Comparison of ENCODE assay signal across 19 mouse cellular contexts in the genomic region with DNA sequence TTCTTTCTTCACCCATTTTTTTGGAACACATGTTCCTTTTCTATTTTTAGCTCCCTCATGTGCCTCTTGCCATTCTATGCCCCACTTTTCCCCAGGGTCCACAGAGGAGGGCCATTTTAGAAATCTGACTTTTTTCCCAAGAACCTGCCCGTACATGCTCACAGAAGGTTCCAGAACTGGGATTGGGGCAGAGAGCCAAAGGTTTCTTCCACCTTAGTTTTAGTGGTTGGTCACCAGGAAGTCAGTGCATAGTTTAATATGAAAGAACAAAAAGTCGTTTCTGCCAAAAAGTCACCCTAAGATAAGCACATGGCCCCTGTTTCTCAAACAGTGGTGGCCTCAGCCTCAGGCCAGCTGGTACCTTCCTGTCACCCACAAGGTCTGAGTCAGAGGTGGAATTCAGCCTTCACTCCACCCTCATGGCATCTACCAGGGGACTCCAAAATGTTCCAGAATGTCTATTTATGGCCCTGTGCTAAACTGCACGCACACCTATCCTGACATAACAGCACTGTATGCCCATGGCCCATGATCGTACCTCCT. TPM values are rescaled to one million over a fixed set of nuclear protein-coding genes. Genes with fewer than 3 reads are reported as not detected.
DNase-seq lines count a peak whose midpoint lies in the region; TF ChIP-seq lines count a peak whose summit lies in the region.
"Had no signal": no experiment of that assay in that cellular context is flagged by ENCODE, and none has a peak within 500 bp of the region (broad histone marks: within the 10 kb centered on the region; RNA-seq: fewer than 3 reads in every experiment).

No protein-coding gene starts in this region.

- 50% methylated on average over 4 of the region's 4 CpGs for WGBS in heart, adult 2 months
- 86% methylated on average over 4 of the region's 4 CpGs for WGBS in limb, embryonic 10.5 days

- DNase-seq in adrenal gland, postnatal 14 days = peak; percentile 34
- DNase-seq in adrenal gland, adult 8-10 months = no peak
- peak in 1 of 2 experiments; percentile 21 for DNase-seq in heart, adult 2 months
- no peak for DNase-seq in heart, postnatal 4 days
- peak; percentile 36 for DNase-seq in 3T3-L1 (ENCODE audit: low read depth, low spot score)
- DNase-seq in adipocyte (ENCODE audit: low spot score) = peak; percentile 61
- DNase-seq in limb, embryonic 10.5 days (ENCODE audit: low spot score) = no peak
- no peak for DNase-seq in layer of hippocampus, adult 8-10 months (ENCODE audit: low spot score in 2 of 2)
- DNase-seq: adrenal gland, adult 2 months; cerebellum, adult 18-20 months; cerebellum, adult 9-11 months; cerebellum, postnatal 36 days; gastrocnemius, postnatal 25 days had no signal

- no peaks in the 10 kb centered on the region for H3K27me3 ChIP-seq in heart, adult 2 months (ENCODE audit: control insufficient read depth, insufficient read depth, low read length)
- no peaks in the 10 kb centered on the region for H3K27me3 ChIP-seq in limb, embryonic 10.5 days (ENCODE audit: low read depth, poor library complexity, severe bottlenecking)
- H3K27me3 ChIP-seq: embryonic facial prominence, embryonic 13.5 days; forebrain, embryonic 12.5 days; heart, embryonic 15.5 days; hindbrain, embryonic 12.5 days had no signal

- no peak overlapping the region for H3K4me3 ChIP-seq in heart, adult 2 months
- no peak overlapping the region for H3K4me3 ChIP-seq in limb, embryonic 10.5 days
- H3K4me3 ChIP-seq: embryonic facial prominence, embryonic 13.5 days; forebrain, embryonic 12.5 days; heart, embryonic 10.5 days; heart, embryonic 15.5 days; hindbrain, embryonic 12.5 days had no signal

- intact Hi-C loops in heart, adult 2 months (cut with DNase I) = no loop called here

- TF ChIP-seq CTCF in heart, adult 2 months (IDR thresholded peaks at IDR 0.05) = no peak

- H3K4me1 ChIP-seq in heart, adult 2 months (ENCODE audit: control insufficient read depth, insufficient read depth, low read length) = peaks cover 17% of the 10 kb centered on the region
- peaks cover 9% of the 10 kb centered on the region for H3K4me1 ChIP-seq in limb, embryonic 10.5 days
- H3K4me1 ChIP-seq: forebrain, embryonic 12.5 days; hindbrain, embryonic 12.5 days had no signal

- H3K79me2 ChIP-seq in heart, adult 2 months (replicated peaks; ENCODE audit: control insufficient read depth, insufficient read depth, low read length) = no peaks in the 10 kb centered on the region

- TF ChIP-seq POLR2A in heart, adult 2 months (IDR thresholded peaks at IDR 0.05; ENCODE audit: insufficient read depth, low read depth, low read length) = no peak

- H3K9ac ChIP-seq in heart, adult 2 months (ENCODE audit: low read depth, low read length) = no peak overlapping the region
- H3K9ac ChIP-seq: embryonic facial prominence, embryonic 13.5 days; forebrain, embryonic 12.5 days; heart, embryonic 15.5 days; hindbrain, embryonic 12.5 days had no signal

- peak overlapping the region; percentile 50 for H3K27ac ChIP-seq in heart, adult 2 months
- H3K27ac ChIP-seq in limb, embryonic 10.5 days = no peak overlapping the region
- H3K27ac ChIP-seq: embryonic facial prominence, embryonic 13.5 days; forebrain, embryonic 12.5 days; heart, embryonic 15.5 days; hindbrain, embryonic 12.5 days had no signal

- TF ChIP-seq EP300 in heart, adult 2 months (IDR thresholded peaks at IDR 0.05; ENCODE audit: insufficient read depth, low read depth, low read length) = no peak

- peaks cover 18% of the 10 kb centered on the region for H3K36me3 ChIP-seq in heart, adult 2 months (ENCODE audit: control insufficient read depth, insufficient read depth, low read length)
- H3K36me3 ChIP-seq in limb, embryonic 10.5 days = peaks cover 85% of the 10 kb centered on the region
- H3K36me3 ChIP-seq: forebrain, embryonic 12.5 days; G1E; hindbrain, embryonic 12.5 days had no signal

- H3K9me3 ChIP-seq in limb, embryonic 10.5 days (replicated peaks) = no peaks in the 10 kb centered on the region
- H3K9me3 ChIP-seq: embryonic facial prominence, embryonic 13.5 days; forebrain, embryonic 12.5 days; G1E; heart, embryonic 10.5 days; heart, embryonic 15.5 days; hindbrain, embryonic 12.5 days had no signal

RNA-seq across cellular contexts. Expression of gene Mertk, which starts 56.5 kb away (rescaled TPM):
- 11.7 and 14.0 TPM in 2 replicates for total RNA-seq in adrenal gland, postnatal 14 days (2021)
- 10 to 100 TPM in 3 of 4 experiments, 1 to 10 TPM in 1; 9.6 to 19.3 (median 12.6) TPM for total RNA-seq in adrenal gland, adult 8-10 months (2022)
- total RNA-seq in heart, adult 2 months (2021) = 1 to 10 TPM; 4.0 to 6.5 TPM
- polyA plus RNA-seq in heart, adult 2 months (2012; rRNA removed) = 2.5 and 3.3 TPM in 2 replicates
- total RNA-seq in heart, postnatal 4 days (2021) = 1 to 10 TPM; 4.1 to 4.4 TPM
- 14.5 and 22.3 TPM in 2 replicates for polyA plus RNA-seq in limb, embryonic 10.5 days (2016; fragmentation: Nextera tagmentation; extraction: Ambion mirVana)
- total RNA-seq in layer of hippocampus, adult 8-10 months (2022) = 10 to 100 TPM; 33.7 to 40.4 (median 36.1) TPM
- polyA plus RNA-seq: G1E had no signal

Comparison
In these comparisons a context has a peak if more than half of its experiments do, and no peak if none do; other contexts are left out.
1. DNase-seq: peak in adrenal gland, postnatal 14 days (single experiment), 3T3-L1 (single experiment) and adipocyte (single experiment); none in adrenal gland, adult 8-10 months (single experiment), heart, postnatal 4 days (single experiment), limb, embryonic 10.5 days (single experiment) and layer of hippocampus, adult 8-10 months (0 of 2).